Mouse (Mus musculus): ENCODE results near the gene Stox2. TPM values are rescaled to one million over a fixed set of nuclear protein-coding genes. Genes with fewer than 3 reads are reported as not detected.

Gene Stox2
- polyA plus RNA-seq, 1 experiment from 2014 or later: 7.2 TPM

DNA sequence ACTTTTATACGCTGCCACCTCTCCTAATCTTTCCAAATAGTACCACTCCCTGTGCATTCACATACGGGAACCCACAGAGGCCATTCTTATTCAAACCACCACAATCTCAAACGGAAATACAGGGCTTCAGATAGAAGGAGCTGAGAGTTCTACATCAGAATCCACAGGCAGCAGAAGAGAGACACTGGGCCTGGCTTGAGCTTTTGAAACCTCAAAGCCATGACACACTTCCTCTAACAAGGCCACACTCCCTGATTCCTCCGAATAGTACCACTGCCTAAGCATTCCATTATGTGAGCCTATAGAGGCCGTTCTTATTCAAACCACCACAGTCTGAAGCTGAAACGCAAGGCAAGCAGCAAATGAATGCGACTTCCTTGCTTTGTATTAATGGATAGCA, 69.5 kb downstream of the Stox2 start:
- H3K36me3 ChIP-seq: no peaks in the 10 kb centered on the region
- peaks cover 12% of the 10 kb centered on the region for H3K4me1 ChIP-seq
- no peaks in the 10 kb centered on the region for H3K27me3 ChIP-seq (replicated peaks)
- ATAC-seq (ENCODE audit: extremely low read depth, insufficient number of reproducible peaks, low FRiP score, low TSS enrichment): no peak
- H3K4me2 ChIP-seq: no peak overlapping the region
- H3K9ac ChIP-seq: no peak overlapping the region
- H3K27ac ChIP-seq (replicated peaks): no peak overlapping the region
- peaks cover 5% of the 10 kb centered on the region; the same call in 1 of the 2 replicates for H3K9me3 ChIP-seq
- no peak overlapping the region for H3K4me3 ChIP-seq
- WGBS: 79% methylated on average over 7 of the region's 7 CpGs

DNA sequence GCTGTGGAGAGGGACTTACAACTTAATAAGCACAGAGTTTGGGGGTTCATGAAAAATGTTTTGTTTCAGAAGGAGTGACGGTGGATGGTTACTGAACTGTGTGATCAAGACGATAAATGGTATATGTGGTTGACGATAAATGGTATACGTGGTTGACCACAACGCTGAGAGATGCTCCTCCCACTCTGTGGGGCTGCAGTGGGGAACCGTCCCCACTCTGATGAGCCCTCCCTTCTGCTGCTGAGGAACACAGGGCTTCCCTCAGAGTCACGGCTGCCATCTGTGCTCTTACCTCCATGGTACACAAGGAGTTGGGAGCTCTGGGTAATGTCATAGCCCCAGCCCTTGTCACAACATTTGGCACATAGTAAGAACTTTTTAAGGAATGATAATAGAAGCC, 72.4 kb downstream of the Stox2 start:
- Histone ChIP-seq H3K27ac (replicated peaks) (no peak overlapping the region), H3K27me3 (replicated peaks) (peaks cover 19% of the 10 kb centered on the region), H3K4me2 (no peak overlapping the region), H3K9me3 (peaks cover 5% of the 10 kb centered on the region; the same call in 1 of the 2 replicates), H3K4me3 (no peak overlapping the region), H3K4me1 (0 out of 2 replicates have a peak, but pooled peaks cover 3% of the 10 kb centered on the region), H3K36me3 (no peaks in the 10 kb centered on the region), H3K9ac (no peak overlapping the region)
- 75% methylated on average over 7 of the region's 7 CpGs for WGBS
- ATAC-seq (ENCODE audit: extremely low read depth, insufficient number of reproducible peaks, low FRiP score, low TSS enrichment): no peak

DNA sequence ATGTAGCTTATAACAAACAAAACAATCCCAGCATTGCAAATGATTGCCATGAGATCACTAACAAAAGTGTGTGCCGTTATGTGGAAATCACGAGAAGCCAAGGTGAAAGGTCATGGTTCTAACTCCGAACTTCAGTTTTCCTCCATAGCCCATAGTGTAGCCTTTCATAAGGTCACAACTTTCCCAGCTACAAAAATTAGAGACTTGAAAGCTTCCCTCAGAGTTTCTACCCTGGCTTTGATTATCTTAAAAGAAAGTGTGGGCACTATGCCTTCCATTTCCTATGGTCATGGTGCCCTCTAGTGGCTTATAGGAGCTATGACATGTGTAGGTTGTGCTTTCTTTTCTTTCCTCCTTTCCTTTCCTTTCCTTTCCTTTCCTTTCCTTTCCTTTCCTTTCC, 74.6 kb downstream of the Stox2 start:
- ATAC-seq (ENCODE audit: extremely low read depth, insufficient number of reproducible peaks, low FRiP score, low TSS enrichment): no peak
- no peak overlapping the region for H3K27ac ChIP-seq (replicated peaks)
- H3K4me1 ChIP-seq: peaks cover 18% of the 10 kb centered on the region
- no peak overlapping the region for H3K4me2 ChIP-seq
- 64% methylated on average over 3 of the region's 3 CpGs for WGBS
- H3K4me3 ChIP-seq: no peak overlapping the region
- peaks cover 27% of the 10 kb centered on the region for H3K27me3 ChIP-seq (replicated peaks)
- peaks cover 7% of the 10 kb centered on the region; the same call in 1 of the 2 replicates for H3K9me3 ChIP-seq
- H3K9ac ChIP-seq: no peak overlapping the region
- no peaks in the 10 kb centered on the region for H3K36me3 ChIP-seq

DNA sequence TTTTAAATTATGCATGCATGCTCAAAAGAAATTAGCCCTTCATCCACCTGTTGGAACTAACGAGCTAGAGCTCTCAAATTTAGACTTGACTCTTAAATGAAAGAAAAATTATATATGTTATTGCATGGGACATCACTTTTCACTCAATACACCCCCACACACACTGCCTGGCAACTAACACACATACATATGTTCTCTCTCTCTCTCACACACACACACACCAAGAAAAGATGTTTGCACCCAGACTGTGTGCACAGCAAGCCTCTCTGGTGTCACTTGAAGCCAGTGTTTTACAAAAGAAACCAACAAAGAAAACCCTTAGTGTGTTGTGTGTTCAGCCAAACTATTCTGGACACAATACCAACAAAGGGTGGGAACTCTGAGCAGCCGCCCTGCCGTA, 75.1 kb downstream of the Stox2 start:
- ATAC-seq (ENCODE audit: extremely low read depth, insufficient number of reproducible peaks, low FRiP score, low TSS enrichment): no peak

DNA sequence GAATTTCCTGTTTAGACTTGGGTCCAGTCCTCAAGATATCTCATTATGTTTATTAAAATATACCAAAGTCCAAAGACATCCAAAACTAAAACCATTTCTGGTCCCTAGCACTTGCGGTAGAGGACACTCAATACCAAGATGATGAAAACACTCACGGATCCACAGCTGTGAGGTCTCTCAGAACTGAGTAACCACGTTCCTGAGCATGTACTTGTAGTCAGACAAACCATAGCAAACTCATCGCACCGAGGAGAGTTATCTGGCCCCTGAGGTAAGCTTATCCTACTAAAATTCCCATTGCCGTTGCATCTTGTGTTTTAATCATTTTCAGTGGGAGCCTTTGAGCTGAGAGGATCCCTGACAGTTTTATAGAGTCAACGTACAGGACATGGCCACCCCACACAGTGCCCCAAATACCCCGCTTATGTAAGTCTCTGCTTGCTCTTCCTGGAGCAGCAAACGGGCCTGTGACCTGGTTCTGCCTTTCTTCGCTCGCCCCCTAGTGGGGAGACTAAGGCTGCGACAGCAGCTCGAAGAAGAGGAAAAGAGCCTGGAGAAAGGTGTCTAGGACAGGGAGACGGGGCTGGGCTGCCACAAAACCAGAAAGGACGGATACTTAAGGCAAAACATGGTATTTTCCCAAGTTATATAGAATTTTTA, 75.6 kb downstream of the Stox2 start:
- Histone ChIP-seq H3K4me3 (no peak overlapping the region), H3K27me3 (replicated peaks) (peaks cover 37% of the 10 kb centered on the region), H3K9me3 (peaks cover 10% of the 10 kb centered on the region; the same call in 1 of the 2 replicates), H3K27ac (replicated peaks) (no peak overlapping the region), H3K36me3 (no peaks in the 10 kb centered on the region), H3K4me2 (no peak overlapping the region), H3K4me1 (peaks cover 21% of the 10 kb centered on the region), H3K9ac (no peak overlapping the region)
- 27% methylated on average over 15 of the region's 15 CpGs for WGBS
- ATAC-seq (ENCODE audit: extremely low read depth, insufficient number of reproducible peaks, low FRiP score, low TSS enrichment): no peak

More for the DNA sequence above, 75.1 kb downstream of the Stox2 start:
- Histone ChIP-seq H3K27me3 (replicated peaks) (peaks cover 32% of the 10 kb centered on the region), H3K4me3 (no peak overlapping the region), H3K36me3 (no peaks in the 10 kb centered on the region), H3K9ac (no peak overlapping the region), H3K9me3 (peaks cover 10% of the 10 kb centered on the region; the same call in 1 of the 2 replicates), H3K27ac (replicated peaks) (no peak overlapping the region), H3K4me1 (peaks cover 21% of the 10 kb centered on the region), H3K4me2 (no peak overlapping the region)
- 88% methylated on average over 3 of the region's 3 CpGs for WGBS

DNA sequence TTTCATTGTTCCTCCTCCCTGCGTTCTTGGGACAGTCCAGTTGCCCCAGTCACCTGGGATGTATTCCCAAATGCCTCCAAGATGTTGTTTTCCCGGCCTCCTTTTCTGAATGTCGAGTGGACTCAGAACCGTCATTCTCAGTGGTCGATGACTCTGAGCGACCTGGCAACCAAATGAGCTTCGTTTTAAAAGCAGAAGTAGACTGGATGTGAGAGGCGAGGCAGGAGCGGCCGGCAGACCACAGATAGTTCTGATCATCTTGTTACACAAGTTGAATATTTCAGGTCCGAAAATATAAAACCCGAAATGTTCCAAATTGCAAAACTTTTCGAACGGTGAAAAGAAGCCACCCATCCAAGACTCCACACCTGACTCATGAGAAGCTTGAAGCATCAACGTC, 76.2 kb downstream of the Stox2 start:
- ATAC-seq (ENCODE audit: extremely low read depth, insufficient number of reproducible peaks, low FRiP score, low TSS enrichment): no peak
- Histone ChIP-seq H3K4me2 (no peak overlapping the region), H3K4me3 (no peak overlapping the region), H3K27ac (replicated peaks) (no peak overlapping the region), H3K27me3 (replicated peaks) (peaks cover 43% of the 10 kb centered on the region), H3K4me1 (peaks cover 21% of the 10 kb centered on the region), H3K36me3 (no peaks in the 10 kb centered on the region), H3K9ac (no peak overlapping the region), H3K9me3 (peaks cover 10% of the 10 kb centered on the region; the same call in 1 of the 2 replicates)
- WGBS: 89% methylated on average over 15 of the region's 15 CpGs

DNA sequence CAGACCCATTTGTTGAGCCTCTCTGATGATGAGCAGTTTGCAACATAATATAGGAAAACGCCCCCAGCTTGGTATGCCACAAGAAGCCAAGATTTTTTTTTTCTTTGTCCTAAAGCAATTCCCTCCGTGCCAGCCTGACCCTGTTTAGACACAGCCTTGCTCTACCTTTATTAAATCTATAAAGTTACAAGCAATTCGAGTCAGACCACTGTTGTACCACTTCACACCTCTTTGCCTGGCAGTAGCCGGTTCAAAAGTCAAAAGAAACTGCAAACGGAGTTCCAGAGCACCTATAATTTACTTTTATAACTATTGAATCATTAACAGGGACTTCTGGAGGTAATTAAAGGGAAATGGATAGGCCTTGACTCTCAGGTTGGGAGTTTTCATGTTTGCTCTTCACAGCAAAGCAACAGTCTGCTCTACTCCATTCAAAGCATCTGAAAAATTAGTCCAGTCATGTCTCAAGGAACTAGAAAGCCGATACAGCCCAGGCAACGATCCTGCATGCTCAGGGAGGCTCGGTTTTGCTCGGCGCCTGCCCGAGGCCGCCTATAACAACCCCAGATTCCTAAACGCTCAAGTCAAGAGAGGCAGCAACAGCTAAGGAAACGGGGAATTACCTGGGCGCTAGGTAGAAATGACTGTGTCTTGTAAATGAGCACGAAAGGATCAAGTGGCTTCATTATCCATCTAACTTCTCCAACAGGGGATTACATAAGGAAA, 77.0 kb downstream of the Stox2 start:
- peaks cover 25% of the 10 kb centered on the region for H3K4me1 ChIP-seq
- no peaks in the 10 kb centered on the region for H3K36me3 ChIP-seq
- peaks cover 8% of the 10 kb centered on the region; the same call in 1 of the 2 replicates for H3K9me3 ChIP-seq
- no peak overlapping the region for H3K27ac ChIP-seq (replicated peaks)
- no peak overlapping the region for H3K9ac ChIP-seq
- H3K27me3 ChIP-seq (replicated peaks): peaks cover 50% of the 10 kb centered on the region
- no peak overlapping the region for H3K4me3 ChIP-seq
- no peak overlapping the region for H3K4me2 ChIP-seq
- WGBS: 83% methylated on average over 16 of the region's 16 CpGs
- no peak for ATAC-seq (ENCODE audit: extremely low read depth, insufficient number of reproducible peaks, low FRiP score, low TSS enrichment)

DNA sequence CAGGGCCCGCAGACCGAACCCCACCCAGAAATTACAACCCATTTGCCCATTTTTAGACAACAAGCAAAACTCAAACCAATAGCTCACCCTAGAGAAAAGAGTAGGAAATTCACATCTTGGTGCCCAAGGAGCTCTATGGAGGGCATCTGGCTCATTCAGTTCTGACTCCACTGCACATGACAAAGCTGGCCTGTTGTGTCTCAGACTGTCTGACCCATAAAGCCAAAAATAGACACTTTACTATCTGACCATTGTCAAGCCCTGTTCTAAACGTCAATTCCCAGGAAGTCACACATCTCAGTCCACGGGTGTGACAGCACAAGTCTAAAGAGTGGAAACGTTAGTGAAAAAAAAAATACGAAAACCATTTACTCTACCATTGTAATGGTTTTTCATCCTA, 79.1 kb downstream of the Stox2 start:
- Histone ChIP-seq H3K9me3 (peaks cover 6% of the 10 kb centered on the region; the same call in 1 of the 2 replicates), H3K4me3 (no peak overlapping the region), H3K27ac (replicated peaks) (peak overlapping the region; percentile 70), H3K4me2 (no peak overlapping the region; the same call in 1 of the 2 replicates), H3K27me3 (replicated peaks) (peaks cover 56% of the 10 kb centered on the region), H3K4me1 (peaks cover 47% of the 10 kb centered on the region), H3K9ac (no peak overlapping the region), H3K36me3 (no peaks in the 10 kb centered on the region)
- WGBS: 44% methylated on average over 6 of the region's 6 CpGs
- ATAC-seq (ENCODE audit: extremely low read depth, insufficient number of reproducible peaks, low FRiP score, low TSS enrichment): no peak

DNA sequence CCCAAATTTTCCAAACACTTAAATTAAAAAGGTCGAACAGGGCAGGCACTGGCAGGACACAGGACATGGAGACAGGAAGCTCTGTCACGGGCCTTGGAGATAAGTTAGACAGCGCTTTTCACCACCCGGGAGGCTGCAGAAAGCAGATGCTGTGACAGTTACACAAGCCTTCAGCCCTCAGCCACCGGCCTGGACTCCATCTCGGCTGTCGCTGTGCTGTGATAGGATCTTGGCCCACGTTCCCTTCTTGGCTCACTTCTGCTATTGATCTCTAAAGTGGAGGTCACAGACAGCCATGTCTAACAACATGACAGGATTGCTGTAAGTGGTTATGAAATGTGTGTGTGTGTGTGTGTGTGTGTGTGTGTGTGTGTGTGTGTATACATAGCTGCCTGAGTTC, 82.9 kb downstream of the Stox2 start:
- peaks cover 6% of the 10 kb centered on the region; the same call in 1 of the 2 replicates for H3K9me3 ChIP-seq

DNA sequence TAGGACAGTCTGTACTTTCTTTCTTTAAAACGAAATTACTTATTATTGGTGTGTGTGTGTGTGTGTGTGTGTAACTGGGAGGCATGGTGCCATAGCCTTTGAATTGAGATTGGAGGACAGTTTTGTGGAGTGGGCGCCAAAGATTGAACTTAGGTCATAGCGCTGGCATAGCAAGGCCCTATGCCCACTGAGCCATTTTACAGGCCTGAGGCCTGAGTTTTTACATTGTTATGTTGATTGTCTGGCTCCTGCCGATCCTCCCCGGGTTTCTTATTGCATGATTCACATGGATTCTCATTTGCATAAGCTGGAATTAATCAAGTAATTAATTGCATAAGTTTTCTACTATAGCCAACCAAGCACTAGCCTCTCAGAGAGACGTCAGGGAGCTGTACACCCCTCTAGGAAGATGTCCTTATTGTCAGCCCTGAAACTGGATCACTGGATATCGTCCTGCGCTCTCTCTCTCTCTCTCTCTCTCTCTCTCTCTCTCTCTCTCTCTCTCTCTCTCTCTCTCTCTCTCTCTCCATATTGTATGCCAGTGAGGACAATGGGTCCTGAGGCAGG, 90.7 kb downstream of the Stox2 start:
- no peak for ATAC-seq (ENCODE audit: extremely low read depth, insufficient number of reproducible peaks, low FRiP score, low TSS enrichment)
- Histone ChIP-seq H3K4me1 (peaks cover 31% of the 10 kb centered on the region), H3K27me3 (replicated peaks) (peaks cover 52% of the 10 kb centered on the region), H3K9me3 (no peaks in the 10 kb centered on the region), H3K4me2 (no peak overlapping the region), H3K36me3 (no peaks in the 10 kb centered on the region), H3K27ac (replicated peaks) (no peak overlapping the region), H3K4me3 (no peak overlapping the region), H3K9ac (no peak overlapping the region)
- 80% methylated on average over 8 of the region's 8 CpGs for WGBS

More for the DNA sequence above, 82.9 kb downstream of the Stox2 start:
- 4% methylated on average over 8 of the region's 8 CpGs for whole genome bisulfite sequencing
- Histone ChIP-seq H3K4me2 (peak overlapping the region; percentile 13; the same call in 1 of the 2 replicates), H3K27me3 (replicated peaks) (peaks cover 59% of the 10 kb centered on the region), H3K4me1 (peaks cover 47% of the 10 kb centered on the region), H3K27ac (replicated peaks) (0 out of 2 replicates have a peak overlapping the region, but pooled peaks have one; percentile 41), H3K36me3 (no peaks in the 10 kb centered on the region), H3K9ac (no peak overlapping the region), H3K4me3 (no peak overlapping the region)
- ATAC-seq (ENCODE audit: extremely low read depth, insufficient number of reproducible peaks, low FRiP score, low TSS enrichment): peak; percentile 69

DNA sequence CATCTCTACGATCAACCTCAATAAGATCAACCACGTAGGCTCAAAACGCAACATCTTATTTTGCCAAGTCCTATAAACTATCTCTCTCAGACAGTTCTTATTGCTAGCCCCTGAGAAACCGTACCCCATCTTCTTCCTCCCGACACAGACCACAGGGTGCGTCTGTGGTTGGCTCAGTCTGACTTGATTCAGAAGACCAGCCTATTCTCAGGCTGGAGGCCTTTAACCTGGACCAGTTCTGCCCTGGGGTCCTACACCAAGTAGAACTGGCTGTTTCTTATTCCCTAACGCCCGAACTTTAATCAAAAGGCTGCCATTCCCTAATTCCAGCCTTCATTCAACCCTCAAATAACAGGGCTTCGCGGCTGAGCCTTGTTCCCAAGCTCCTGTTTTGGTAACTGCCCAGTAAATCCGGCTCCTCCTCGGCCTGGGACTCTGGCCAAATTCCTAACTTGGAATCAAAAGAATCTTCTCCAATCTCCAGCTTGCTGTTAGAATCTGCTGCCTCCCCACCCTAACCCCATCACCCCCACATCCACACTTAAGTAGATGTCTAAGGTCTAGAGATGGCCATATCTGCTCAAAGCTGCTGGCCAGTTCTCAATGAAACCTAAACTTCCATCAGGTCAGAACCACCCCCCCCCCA, 91.5 kb downstream of the Stox2 start:
- Histone ChIP-seq H3K9ac (no peak overlapping the region), H3K9me3 (no peaks in the 10 kb centered on the region), H3K27me3 (replicated peaks) (peaks cover 54% of the 10 kb centered on the region), H3K4me2 (no peak overlapping the region), H3K4me3 (no peak overlapping the region), H3K27ac (replicated peaks) (peak overlapping the region; percentile 42; the same call in 1 of the 2 replicates), H3K4me1 (peaks cover 33% of the 10 kb centered on the region), H3K36me3 (no peaks in the 10 kb centered on the region)
- ATAC-seq (ENCODE audit: extremely low read depth, insufficient number of reproducible peaks, low FRiP score, low TSS enrichment): no peak
- 51% methylated on average over 12 of the region's 12 CpGs for WGBS

Measured in heart, embryonic 13.5 days (tissue).